Mouse (Mus musculus) midbrain, postnatal 0 days (tissue): ENCODE data around the gene Ppil1. TPM values are rescaled to one million over a fixed set of nuclear protein-coding genes. Genes with fewer than 3 reads are reported as not detected.
"Not testable (repeated sequence)": the region's sequence is repeated elsewhere in the genome, so short reads cannot be mapped to it uniquely, and the experiment has no call there.

Experiments
- ATAC-seq: fragments of 200-750 bp; cut with Nextera tagmentation; 2 replicates; pipeline ENCODE4 v1.8.0; 2017; ENCODE audit warnings: moderate number of reproducible peaks, mild to moderate bottlenecking, moderate TSS enrichment, moderate library complexity; ENCODE audit not compliant: low FRiP score
- DNase-seq: peaks from one replicate; pipeline ENCODE4 v3.0.0-alpha.2; 2015; ENCODE audit warnings: low spot score
- H3K27ac ChIP-seq: fragments of 300-500 bp; sonication (generic); 2 replicates; pipeline ENCODE4 v1.5.1; 2014; ENCODE audit warnings: low read depth, mild to moderate bottlenecking, low read length, mixed read lengths
- H3K27me3 ChIP-seq: fragments of 300-500 bp; sonication (generic); 2 replicates; pipeline ENCODE4 v1.6.1; 2014; ENCODE audit warnings: low read length, control low read depth, mixed read lengths; ENCODE audit not compliant: insufficient read depth
- H3K36me3 ChIP-seq: fragments of 300-500 bp; sonication (generic); 2 replicates; pipeline ENCODE4 v1.6.1; 2014; ENCODE audit warnings: low read length, control low read depth, mixed read lengths; ENCODE audit not compliant: insufficient read depth
- H3K4me1 ChIP-seq: fragments of 300-500 bp; sonication (generic); 2 replicates; pipeline ENCODE4 v1.6.1; 2014; ENCODE audit warnings: mild to moderate bottlenecking, control low read depth, antibody characterized with exemption, low read length, mixed read lengths; ENCODE audit not compliant: insufficient read depth
- H3K4me2 ChIP-seq: fragments of 300-500 bp; sonication (generic); 2 replicates; pipeline ENCODE4 v1.6.1; 2014; ENCODE audit warnings: low read depth, mild to moderate bottlenecking, low read length, mixed read lengths; ENCODE audit not compliant: poor library complexity, severe bottlenecking
- H3K4me3 ChIP-seq: fragments of 300-500 bp; sonication (generic); 2 replicates; pipeline ENCODE4 v1.5.1; 2014; ENCODE audit warnings: low read depth, mild to moderate bottlenecking, low read length, moderate library complexity
- H3K9ac ChIP-seq: fragments of 300-500 bp; sonication (generic); replicated peaks from 2 replicates; pipeline ENCODE4 v1.6.1; 2014; ENCODE audit warnings: mild to moderate bottlenecking, low read length, moderate library complexity, mixed read lengths; ENCODE audit not compliant: poor library complexity, severe bottlenecking
- H3K9me3 ChIP-seq: fragments of 300-500 bp; sonication (generic); 2 replicates; pipeline ENCODE4 v1.6.1; 2016; ENCODE audit warnings: low read length, control low read depth
- CTCF ChIP-seq: IDR thresholded peaks from 2 replicates; pipeline ENCODE4 v1.5.1; 2016; ENCODE audit warnings: antibody characterized with exemption, mild to moderate bottlenecking
- WGBS: fragments of 180-500 bp; shearing (Covaris S2); extraction: QIAGEN DNeasy Blood & Tissue Kit; methylation state at CpG from one replicate; pipeline ENCODE4 v1.1.7; 2014; 5-methylcytosine and 5-hydroxymethylcytosine counted together
- polyA plus RNA-seq: library from polyadenylated mRNA; unstranded; fragments of >200 nt; fragmentation: Nextera tagmentation; extraction: Ambion mirVana; gene quantifications from 2 replicates; pipeline ENCODE4 v1.2.1, GENCODE M21; 2015
- total RNA-seq: library from RNA; depleted of rRNA; stranded (reverse); fragments of >200 nt; gene quantifications from 2 replicates; pipeline ENCODE4 v1.2.3, GENCODE M21; 2014

Gene Ppil1
- total and polyA plus RNA-seq, 2 experiments from 2014 or later = 70.3 to 95.7 TPM

DNA sequence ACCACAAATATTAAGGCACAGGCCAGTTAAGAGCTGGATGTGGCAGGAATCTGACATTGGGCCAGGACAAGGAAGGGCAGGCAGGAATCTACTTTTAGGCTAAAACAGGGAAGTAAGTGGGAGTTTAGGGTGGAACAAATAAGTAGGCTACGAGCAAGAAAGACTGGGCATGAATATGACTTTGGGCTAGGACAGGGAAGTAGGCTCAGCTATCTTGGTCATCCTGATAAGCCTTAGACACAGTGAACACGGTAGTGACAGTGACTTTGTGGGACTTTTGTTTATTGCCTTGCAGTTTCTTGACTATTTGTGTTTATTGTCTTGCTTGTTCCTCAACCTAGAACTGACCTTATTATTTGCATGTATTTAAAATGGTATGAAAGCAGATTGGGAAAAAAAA lies 10.8 kb downstream of the Ppil1 start:
- ATAC-seq = no peak
- Histone ChIP-seq H3K9ac (no peak overlapping the region), H3K27me3 (no peaks in the 10 kb centered on the region), H3K36me3 (peaks cover 23% of the 10 kb centered on the region), H3K9me3 (no peaks in the 10 kb centered on the region), H3K4me3 (no peak overlapping the region), H3K27ac (no peak overlapping the region), H3K4me1 (no peaks in the 10 kb centered on the region), H3K4me2 (no peak overlapping the region)
- no peak for TF ChIP-seq CTCF
- DNase-seq = no peak
- WGBS = 97% methylated on average over 2 of the region's 2 CpGs

DNA sequence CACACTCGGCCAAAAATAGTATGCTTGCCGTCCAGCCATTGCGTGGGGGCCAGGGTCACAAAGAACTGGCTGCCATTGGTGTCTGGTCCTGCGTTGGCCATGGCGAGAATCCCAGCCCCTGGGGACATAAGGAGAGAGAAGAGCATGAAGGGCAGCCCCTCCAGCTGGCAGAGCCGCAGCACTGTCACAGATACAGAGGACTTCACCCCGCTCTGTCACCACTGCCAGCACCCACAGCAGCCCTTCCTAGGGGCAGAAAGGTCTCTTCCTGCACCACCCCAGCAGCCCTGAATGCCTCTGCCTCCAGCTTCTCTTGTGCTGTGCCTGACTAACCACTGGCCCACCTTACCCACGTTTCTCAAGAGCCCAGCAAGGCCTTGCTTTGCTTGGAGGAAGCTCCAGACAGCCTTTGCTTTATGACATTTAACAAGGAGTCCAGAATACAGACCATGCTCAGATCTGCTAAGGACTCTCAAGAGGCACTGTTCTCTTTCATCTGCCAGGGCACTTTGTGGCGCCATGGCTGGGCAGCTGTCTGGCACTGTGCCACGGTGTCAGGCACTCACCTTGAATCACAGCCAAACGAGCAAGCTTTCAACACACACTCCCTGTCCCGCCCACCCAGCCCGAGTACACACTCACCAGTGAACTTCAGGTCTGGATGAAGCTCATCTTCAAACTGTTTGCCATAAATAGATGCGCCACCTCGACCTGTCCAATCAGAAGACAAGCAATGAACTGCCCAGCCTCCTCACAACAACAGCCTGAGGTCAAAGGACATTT lies 12.2 kb downstream of the Ppil1 start:
- DNase-seq = peak; percentile 59
- H3K27me3 ChIP-seq = no peaks in the 10 kb centered on the region
- no peaks in the 10 kb centered on the region for H3K4me1 ChIP-seq
- no peak for ATAC-seq
- H3K27ac ChIP-seq = no peak overlapping the region
- WGBS = 76% methylated on average over 15 of the region's 15 CpGs
- peaks cover 15% of the 10 kb centered on the region for H3K36me3 ChIP-seq
- no peak overlapping the region for H3K9ac ChIP-seq
- H3K4me2 ChIP-seq = no peak overlapping the region
- H3K4me3 ChIP-seq = no peak overlapping the region
- no peak for TF ChIP-seq CTCF
- H3K9me3 ChIP-seq = no peaks in the 10 kb centered on the region

DNA sequence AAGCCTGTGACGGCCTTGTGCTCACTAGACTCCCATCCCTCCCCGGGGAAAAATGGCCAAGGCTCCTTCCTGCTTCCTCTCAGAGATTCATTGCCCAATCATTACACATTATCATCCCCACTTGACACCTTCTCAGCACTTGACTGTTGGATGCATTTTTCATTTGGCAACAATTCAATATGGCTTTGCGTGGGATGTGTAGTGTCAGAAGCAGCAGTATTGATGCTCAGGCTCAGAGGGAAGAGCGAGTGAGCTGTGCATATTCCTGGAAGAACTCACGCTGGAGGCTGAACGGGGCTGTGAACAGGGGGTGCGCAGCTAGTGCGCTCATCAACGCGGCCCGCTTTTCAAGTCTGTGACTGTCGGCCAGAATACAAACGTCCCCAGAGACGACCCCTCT lies 13.0 kb downstream of the Ppil1 start:
- H3K27ac ChIP-seq, H3K4me3 ChIP-seq, H3K4me1 ChIP-seq, H3K9me3 ChIP-seq, ATAC-seq, DNase-seq, H3K4me2 ChIP-seq, H3K27me3 ChIP-seq, H3K9ac ChIP-seq: not testable (repeated sequence)
- peaks cover 15% of the 10 kb centered on the region for H3K36me3 ChIP-seq
- WGBS = 86% methylated on average over 14 of the region's 14 CpGs

DNA sequence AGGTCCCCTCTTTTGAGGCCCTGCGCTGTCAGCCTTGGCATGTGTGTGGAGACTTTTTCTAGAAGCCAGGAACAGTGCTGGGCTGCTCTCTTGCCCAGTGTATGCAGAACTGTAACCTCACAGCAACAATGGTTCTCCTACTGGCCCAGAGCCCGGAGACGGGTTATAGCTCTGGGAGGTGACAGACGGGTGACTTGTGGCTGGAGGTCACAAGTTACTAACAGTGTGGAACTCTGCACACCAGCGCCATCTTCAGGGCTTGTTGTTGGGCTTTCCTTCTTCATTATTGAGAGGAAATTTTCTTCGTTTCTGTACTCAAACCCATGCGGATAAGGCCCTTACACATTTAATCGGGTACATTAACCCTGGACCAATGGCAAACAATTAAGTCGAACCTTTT lies 14.5 kb downstream of the Ppil1 start:
- Histone ChIP-seq H3K27me3 (no peaks in the 10 kb centered on the region), H3K4me1 (peaks cover 10% of the 10 kb centered on the region; the same call in 1 of the 2 replicates), H3K9ac (no peak overlapping the region), H3K4me3 (no peak overlapping the region), H3K36me3 (peaks cover 15% of the 10 kb centered on the region), H3K27ac (no peak overlapping the region), H3K9me3 (no peaks in the 10 kb centered on the region), H3K4me2 (no peak overlapping the region)
- ATAC-seq (no peak), DNase-seq (peak; percentile 75)
- WGBS = 63% methylated on average over 9 of the region's 9 CpGs
- TF ChIP-seq CTCF = peak; percentile 64

DNA sequence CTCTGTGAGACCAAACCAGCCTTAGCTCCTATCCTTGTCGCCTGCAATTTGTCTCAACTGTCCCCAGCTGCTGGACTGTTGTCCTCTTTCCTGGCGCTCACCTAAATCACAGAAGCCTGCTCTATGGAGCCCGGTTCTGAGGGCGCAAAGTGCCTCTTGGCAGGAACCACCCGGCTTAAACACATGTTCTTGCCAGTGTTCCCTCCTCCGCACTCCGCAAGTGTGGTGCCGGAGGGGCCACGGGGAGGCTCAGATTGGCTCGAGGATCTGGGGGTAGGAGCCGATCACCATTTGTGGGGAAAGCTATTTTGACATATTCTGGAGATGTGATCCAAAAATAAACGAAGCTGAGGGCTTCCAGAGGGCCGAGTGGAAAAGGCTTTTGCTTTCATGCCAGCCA lies 16.1 kb downstream of the Ppil1 start:
- Histone ChIP-seq H3K9me3 (no peaks in the 10 kb centered on the region), H3K4me3 (no peak overlapping the region), H3K27me3 (no peaks in the 10 kb centered on the region), H3K4me1 (peaks cover 10% of the 10 kb centered on the region; the same call in 1 of the 2 replicates), H3K4me2 (no peak overlapping the region), H3K9ac (no peak overlapping the region), H3K36me3 (peaks cover 12% of the 10 kb centered on the region), H3K27ac (no peak overlapping the region)
- ATAC-seq = no peak
- 78% methylated on average over 13 of the region's 13 CpGs for WGBS
- no peak for TF ChIP-seq CTCF
- no peak for DNase-seq

DNA sequence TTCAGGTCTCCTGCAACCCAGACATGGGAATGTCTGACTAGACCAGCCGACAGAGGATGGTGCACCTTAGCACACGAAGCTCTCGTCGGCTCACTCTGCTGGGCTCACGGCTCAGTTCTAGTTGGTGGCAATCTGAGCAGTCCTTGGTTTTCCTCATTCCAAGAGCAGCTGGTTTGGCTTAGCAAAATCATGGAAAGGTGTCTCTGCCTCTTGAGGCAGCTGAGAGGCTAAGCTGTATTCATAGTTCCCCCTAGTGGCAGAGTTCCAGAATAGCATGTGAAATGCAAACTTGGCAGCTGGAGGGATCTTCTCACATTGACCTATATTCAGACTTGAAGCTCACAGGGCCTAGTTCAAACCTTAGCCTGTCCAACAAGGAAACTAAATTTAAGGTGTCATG lies 17.4 kb downstream of the Ppil1 start:
- Histone ChIP-seq H3K4me1 (peaks cover 10% of the 10 kb centered on the region; the same call in 1 of the 2 replicates), H3K27me3 (no peaks in the 10 kb centered on the region), H3K36me3 (peaks cover 10% of the 10 kb centered on the region), H3K9ac (no peak overlapping the region), H3K27ac (0 out of 2 replicates have a peak overlapping the region, but pooled peaks have one; percentile 18), H3K4me2 (no peak overlapping the region), H3K4me3 (no peak overlapping the region), H3K9me3 (no peaks in the 10 kb centered on the region)
- peak; percentile 98 for TF ChIP-seq CTCF
- ATAC-seq = peak; percentile 55; the same call in 1 of the 2 replicates
- 15% methylated on average over 5 of the region's 5 CpGs for WGBS
- DNase-seq = peak; percentile 94
